Mouse (Mus musculus) erythroblast, embryonic 14.5 days (primary cell): ENCODE results near the gene Tubb1.

Experiments used
- GATA1 ChIP-seq: IDR thresholded peaks from 2 replicates; pipeline ENCODE4 v1.6.1; 2012; ENCODE audit warnings: low read length, inconsistent platforms, mixed read lengths
- TAL1 ChIP-seq: IDR thresholded peaks from 3 replicates; pipeline ENCODE4 v1.6.1; 2012; ENCODE audit warnings: low read length, inconsistent platforms, mixed read lengths

DNA sequence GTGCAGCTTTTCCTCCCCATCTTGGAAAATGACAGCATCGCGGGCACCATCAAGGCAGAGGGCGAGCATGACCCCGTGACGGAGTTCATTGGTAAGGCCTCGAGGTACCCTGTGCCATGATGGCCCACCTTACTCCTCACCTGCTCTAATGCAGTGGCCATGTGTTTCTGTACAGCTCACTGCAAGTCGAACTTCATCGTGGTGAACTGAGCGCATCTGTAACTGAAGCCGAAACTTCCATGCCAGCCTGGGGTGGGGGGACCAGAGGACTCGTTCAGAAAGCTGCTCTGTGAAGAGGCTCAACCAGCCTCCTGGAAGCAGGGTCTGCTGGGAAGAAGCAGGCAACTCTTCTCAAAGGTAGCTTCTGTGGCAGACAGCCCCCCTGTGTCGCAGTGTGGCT, 23.6 kb upstream of the Tubb1 start:
- TF ChIP-seq TAL1 (no peak), GATA1 (no peak)
